Mouse (Mus musculus): Measurements from ENCODE around the gene Rmi1. TPM values are rescaled to one million over a fixed set of nuclear protein-coding genes. Genes with fewer than 3 reads are reported as not detected.
A peak's percentile ranks its signal among the peaks of the same experiment; 100 is the strongest.

The Rmi1 gene
- polyA plus RNA-seq (2015; fragmentation: Nextera tagmentation; extraction: Ambion mirVana) = 11.9 and 14.5 TPM in 2 replicates

DNA sequence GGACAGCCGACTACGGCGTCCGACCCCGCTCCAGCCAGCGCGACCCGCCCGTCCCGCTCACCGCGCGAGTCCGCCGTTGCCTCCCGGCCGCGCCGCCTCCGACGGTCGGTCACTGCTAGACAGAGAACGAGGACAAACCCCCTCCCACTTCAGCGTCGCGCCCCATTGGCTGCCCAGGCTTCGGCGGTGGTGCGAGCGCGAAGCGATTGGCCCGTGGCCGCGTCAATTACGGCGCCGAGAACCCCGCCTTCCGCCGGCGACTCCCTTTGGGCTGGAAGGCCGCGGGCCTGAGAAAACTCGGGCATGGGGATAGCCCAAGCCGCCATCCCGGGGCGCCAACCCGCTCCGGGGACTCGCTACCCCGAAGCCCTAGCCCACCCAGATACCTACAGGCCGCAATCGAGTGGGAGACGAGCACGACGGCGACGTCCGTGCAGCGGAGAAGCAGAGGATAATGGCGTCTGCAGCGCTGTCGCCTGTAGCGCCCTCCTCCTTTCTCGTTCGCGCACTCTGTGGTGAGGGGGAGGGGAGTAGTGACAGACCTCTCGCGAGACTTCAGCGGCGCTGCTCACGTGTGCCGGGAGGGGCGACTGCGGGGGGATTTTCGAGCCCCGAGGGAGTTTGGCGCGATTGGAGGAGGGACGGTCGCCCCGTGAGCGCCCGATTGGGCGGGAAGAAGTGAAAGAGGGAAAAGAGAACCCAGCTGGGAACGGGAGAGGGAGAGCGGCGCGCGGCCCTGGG is at the start of gene Rmi1:
Rmi1 (plus strand) TSS at position 246 of the 741 bp plus-strand sequence.

DNA sequence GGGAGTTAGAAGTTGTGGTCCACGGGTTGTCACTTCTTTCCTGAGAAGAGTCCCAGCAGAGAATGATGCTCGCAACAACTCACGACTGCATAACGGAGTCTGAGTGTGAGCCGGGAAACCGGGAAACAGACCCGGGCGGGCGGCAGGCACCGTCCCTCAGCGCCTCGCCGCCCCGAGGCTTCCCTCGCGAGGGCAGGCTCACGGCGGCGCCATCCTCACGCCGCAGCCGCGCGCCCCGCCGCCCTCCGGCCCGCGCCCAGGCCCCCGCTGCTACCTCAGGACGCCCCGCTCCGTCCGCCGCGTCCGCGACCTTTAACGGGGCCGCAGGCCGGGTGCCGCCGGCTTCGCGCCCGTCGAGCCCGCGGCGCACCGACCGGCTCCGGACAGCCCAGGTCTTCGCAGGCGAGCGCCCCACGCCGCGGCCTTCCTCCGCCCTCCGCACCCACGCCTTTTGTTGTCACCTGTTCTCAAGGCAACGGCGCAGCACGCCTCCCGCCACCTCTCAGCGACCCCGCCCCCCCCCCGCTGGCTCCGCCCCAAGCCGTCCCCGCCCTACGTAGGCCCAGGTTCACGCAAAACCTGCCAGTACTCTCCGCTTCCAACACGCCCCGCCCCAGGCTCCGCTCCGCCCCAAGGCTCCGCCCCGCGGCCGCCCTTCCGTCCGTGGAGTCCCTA is 43.3 kb upstream of the Rmi1 start, which contains the start of gene Kif27:
Kif27 (minus strand) TSS at position 494 of the 675 bp plus-strand sequence.

DNA sequence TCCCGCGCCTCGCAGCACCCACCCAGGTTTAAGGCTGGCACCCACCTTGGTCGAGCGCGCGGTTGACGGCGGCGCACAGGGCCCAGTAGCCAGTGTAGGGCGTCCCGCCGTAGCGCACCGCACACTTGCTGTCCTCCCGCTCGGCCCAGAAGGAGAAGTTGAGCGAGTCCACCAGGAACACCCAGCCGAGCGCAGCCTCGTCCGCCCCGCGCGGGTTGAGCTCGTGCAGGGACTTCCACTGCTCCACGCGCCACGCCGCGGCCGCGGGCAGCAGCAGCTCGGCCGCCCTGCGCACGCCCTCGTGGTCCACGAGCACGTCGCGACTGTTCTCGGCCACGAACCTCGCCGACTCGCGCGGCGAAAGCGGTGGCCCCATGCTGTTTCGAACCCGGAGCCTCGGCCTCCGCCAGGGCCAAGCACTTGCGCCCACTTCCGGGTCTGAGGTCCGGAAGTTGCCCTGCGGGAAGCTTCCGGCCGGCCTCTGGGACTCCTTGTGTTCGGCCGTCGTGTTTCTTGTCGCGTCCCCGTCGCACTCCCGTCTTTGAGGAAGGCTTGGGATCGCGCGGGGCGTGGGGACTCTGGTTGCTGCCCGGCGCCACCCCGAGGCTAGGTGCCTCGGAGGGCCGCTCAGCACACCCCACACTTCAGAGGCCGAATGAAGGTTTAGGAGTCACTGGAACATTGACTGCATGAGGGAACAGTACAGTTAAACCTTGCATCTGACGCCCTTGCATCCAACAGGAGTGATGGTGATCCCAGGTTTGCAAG is 17.1 kb upstream of the Rmi1 start, which contains the start of gene 2210016F16Rik:
2210016F16Rik (minus strand) TSS at position 447 of the 768 bp plus-strand sequence.

DNA sequence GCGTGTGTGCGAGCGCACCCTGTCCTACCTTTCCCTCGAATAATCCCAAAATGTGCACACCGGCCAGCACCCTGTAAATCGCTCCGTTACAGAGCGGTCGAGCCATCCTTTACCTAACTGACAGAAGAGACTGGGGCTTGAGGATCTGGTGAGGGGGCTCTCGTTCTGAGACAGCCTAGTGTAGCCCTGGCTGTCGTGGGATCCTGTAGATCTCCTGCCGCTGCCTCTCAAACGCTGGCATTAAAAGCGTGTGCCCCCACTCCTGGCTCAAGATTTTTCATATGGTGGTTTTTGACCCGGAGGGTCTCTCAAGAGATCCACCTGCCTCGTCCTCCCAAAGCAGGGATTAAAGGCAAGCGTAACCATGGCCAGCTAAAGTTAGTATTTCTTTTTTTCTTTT is 1.2 kb downstream of the Rmi1 start, which contains the start of gene Hnrnpk:
Hnrnpk (minus strand) TSS at position 101 of the 400 bp plus-strand sequence.

MicroRNA genes within 50 kb of the gene (microRNA counts, 519-probe panel; counts per million panel counts)
- 2,714 counts per million, percentile 37 among the panel's probes with 10 or more counts for microRNA mmu-miR-7a

Small RNA genes within 50 kb of the gene (microRNA-seq; reads per million reads assigned to microRNA genes)
- gene Mir7-1 = 51.6 reads per million, percentile 40 among the genes with 10 or more reads in this experiment

Other genes starting within 250 kb of the Rmi1 start
- gene Idnk, start 244.6 kb upstream of the Rmi1 start, polyA plus RNA-seq (2015; fragmentation: Nextera tagmentation; extraction: Ambion mirVana) = 22.3 and 23.1 TPM in 2 replicates
- gene Ubqln1, start 186.6 kb upstream of the Rmi1 start, polyA plus RNA-seq (2015; fragmentation: Nextera tagmentation; extraction: Ambion mirVana) = 51.5 and 60.2 TPM in 2 replicates
- gene Gkap1, start 126.5 kb upstream of the Rmi1 start, polyA plus RNA-seq (2015; fragmentation: Nextera tagmentation; extraction: Ambion mirVana) = 14.9 and 18.9 TPM in 2 replicates
- 0.20 and 0.22 TPM in 2 replicates for gene Kif27, start 43.1 kb upstream of the Rmi1 start, polyA plus RNA-seq (2015; fragmentation: Nextera tagmentation; extraction: Ambion mirVana)
- 30.6 and 31.2 TPM in 2 replicates for gene 2210016F16Rik, start 17.0 kb upstream of the Rmi1 start, polyA plus RNA-seq (2015; fragmentation: Nextera tagmentation; extraction: Ambion mirVana)
- 640 and 758 TPM in 2 replicates for gene Hnrnpk, start 1.1 kb downstream of the Rmi1 start, polyA plus RNA-seq (2015; fragmentation: Nextera tagmentation; extraction: Ambion mirVana)
- 0.20 and 0.21 TPM in 2 replicates for gene Slc28a3, start 208.6 kb downstream of the Rmi1 start, polyA plus RNA-seq (2015; fragmentation: Nextera tagmentation; extraction: Ambion mirVana)

Data from urinary bladder, postnatal 0 days (tissue).